Comparison of ENCODE assay signal across 9 mouse cellular contexts in genomic region chr10:76732391-76732790, GRCm38 (mm10). TPM values are rescaled to one million over a fixed set of nuclear protein-coding genes. Genes with fewer than 3 reads are reported as not detected.
DNase-seq lines count a peak whose midpoint lies in the region; ATAC-seq and TF ChIP-seq lines count a peak whose summit lies in the region.
"Had no signal": no experiment of that assay in that cellular context is flagged by ENCODE, and none has a peak within 500 bp of the region (broad histone marks: within the 10 kb centered on the region; RNA-seq: fewer than 3 reads in every experiment).

No protein-coding gene starts in this region.

- H3K27ac ChIP-seq in liver, adult 2 months (replicated peaks; ENCODE audit: insufficient read depth, low read depth, low read length), result 0 out of 2 replicates have a peak overlapping the region, but pooled peaks have one; percentile 11
- H3K27ac ChIP-seq in liver, embryonic 12.5 days, result no peak overlapping the region
- peak overlapping the region; percentile 94 for H3K27ac ChIP-seq in embryonic facial prominence, embryonic 14.5 days (replicated peaks; ENCODE audit: low read depth, low read length)
- peak overlapping the region; percentile 96 for H3K27ac ChIP-seq in limb, embryonic 12.5 days

- H3K27me3 ChIP-seq in liver, adult 2 months (ENCODE audit: control insufficient read depth, insufficient read depth, low read length), result no peaks in the 10 kb centered on the region
- peaks cover 22% of the 10 kb centered on the region for H3K27me3 ChIP-seq in liver, embryonic 12.5 days (replicated peaks)
- no peaks in the 10 kb centered on the region for H3K27me3 ChIP-seq in embryonic facial prominence, embryonic 14.5 days (replicated peaks; ENCODE audit: control insufficient read depth, insufficient read depth, low read length)
- H3K27me3 ChIP-seq in limb, embryonic 12.5 days, result no peaks in the 10 kb centered on the region
- H3K27me3 ChIP-seq: Patski had no signal

- no peak overlapping the region for H3K4me2 ChIP-seq in liver, embryonic 12.5 days
- H3K4me2 ChIP-seq in embryonic facial prominence, embryonic 14.5 days (ENCODE audit: low read depth, low read length), result peak overlapping the region; percentile 47
- peak overlapping the region; percentile 53 for H3K4me2 ChIP-seq in limb, embryonic 12.5 days

- H3K4me1 ChIP-seq in liver, adult 2 months (ENCODE audit: control insufficient read depth, insufficient read depth, low read length), result no peaks in the 10 kb centered on the region
- 0 out of 2 replicates have a peak, but pooled peaks cover 3% of the 10 kb centered on the region for H3K4me1 ChIP-seq in liver, embryonic 12.5 days
- H3K4me1 ChIP-seq in embryonic facial prominence, embryonic 14.5 days (ENCODE audit: control insufficient read depth, insufficient read depth, low read length), result peaks cover 52% of the 10 kb centered on the region
- peaks cover 59% of the 10 kb centered on the region for H3K4me1 ChIP-seq in limb, embryonic 12.5 days (replicated peaks)

- H3K36me3 ChIP-seq in liver, adult 2 months (ENCODE audit: control insufficient read depth, insufficient read depth, low read length), result no peaks in the 10 kb centered on the region
- H3K36me3 ChIP-seq in liver, embryonic 12.5 days, result no peaks in the 10 kb centered on the region
- H3K36me3 ChIP-seq in embryonic facial prominence, embryonic 14.5 days (ENCODE audit: control insufficient read depth, insufficient read depth, low read length), result no peaks in the 10 kb centered on the region
- no peaks in the 10 kb centered on the region for H3K36me3 ChIP-seq in limb, embryonic 12.5 days

- no peak overlapping the region for H3K9ac ChIP-seq in liver, adult 2 months (ENCODE audit: low read depth, low read length)
- H3K9ac ChIP-seq in liver, embryonic 12.5 days, result no peak overlapping the region
- 0 out of 2 replicates have a peak overlapping the region, but pooled peaks have one; percentile 2 for H3K9ac ChIP-seq in embryonic facial prominence, embryonic 14.5 days (ENCODE audit: low read depth, low read length)
- H3K9ac ChIP-seq in limb, embryonic 12.5 days (replicated peaks), result no peak overlapping the region; the same call in 1 of the 2 replicates

- no peaks in the 10 kb centered on the region for H3K9me3 ChIP-seq in liver, embryonic 12.5 days (replicated peaks)
- H3K9me3 ChIP-seq in embryonic facial prominence, embryonic 14.5 days (ENCODE audit: control insufficient read depth, low read length), result no peaks in the 10 kb centered on the region
- H3K9me3 ChIP-seq in limb, embryonic 12.5 days, result no peaks in the 10 kb centered on the region

- no peak for ATAC-seq in liver, embryonic 12.5 days
- no peak for ATAC-seq in embryonic facial prominence, embryonic 14.5 days (ENCODE audit: low read depth)
- no peak for ATAC-seq in limb, embryonic 12.5 days (ENCODE audit: insufficient number of reproducible peaks, insufficient read depth, low FRiP score, low TSS enrichment, low read depth)
- ATAC-seq: Patski had no signal

- no peak for TF ChIP-seq CTCF in liver, adult 2 months (IDR thresholded peaks at IDR 0.05; ENCODE audit: low read depth, low read length)

- WGBS in liver, adult 2 months, result 67% methylated on average over 6 of the region's 6 CpGs
- 62% methylated on average over 6 of the region's 6 CpGs for WGBS in liver, embryonic 12.5 days (ENCODE audit: insufficient replicate concordance)
- 49% methylated on average over 6 of the region's 6 CpGs for WGBS in embryonic facial prominence, embryonic 14.5 days
- 60% methylated on average over 6 of the region's 6 CpGs for WGBS in limb, embryonic 12.5 days

- H3K79me2 ChIP-seq in liver, adult 2 months (ENCODE audit: control insufficient read depth, insufficient read depth, low read length), result no peaks in the 10 kb centered on the region

- no peak for TF ChIP-seq POLR2A in liver, adult 2 months (IDR thresholded peaks at IDR 0.05; ENCODE audit: extremely low read depth, insufficient read depth, low read length)

- H3K4me3 ChIP-seq in liver, adult 2 months (ENCODE audit: insufficient read depth, low read depth, low read length), result no peak overlapping the region
- no peak overlapping the region for H3K4me3 ChIP-seq in liver, embryonic 12.5 days
- H3K4me3 ChIP-seq in embryonic facial prominence, embryonic 14.5 days (ENCODE audit: low read depth, low read length), result no peak overlapping the region
- no peak overlapping the region for H3K4me3 ChIP-seq in limb, embryonic 12.5 days (replicated peaks)

- DNase-seq in adrenal gland, postnatal 14 days, result peak; percentile 51
- DNase-seq in adrenal gland, adult (ENCODE audit: inconsistent age in 2 of 2, low spot score in 1 of 2), result no peak
- no peak for DNase-seq in liver, adult 2 months (ENCODE audit: extremely low read depth, low read depth, low spot score)
- DNase-seq in embryonic facial prominence, embryonic 14.5 days (ENCODE audit: low spot score), result no peak
- no peak for DNase-seq in frontal cortex, adult 2 months (ENCODE audit: extremely low spot score in 1 of 2, low spot score in 1 of 2)
- DNase-seq in cerebellum, postnatal 10 days, result no peak

RNA-seq across cellular contexts. Expression of gene Col6a1, which starts 6.4 kb away (rescaled TPM):
- total RNA-seq in adrenal gland, postnatal 14 days (2021), result 221 and 261 TPM in 2 replicates
- total RNA-seq in liver, adult 2 months (2014; rRNA removed), result 4.2 and 6.2 TPM in 2 replicates
- polyA plus RNA-seq in liver, adult 2 months (2012; rRNA removed), result 4.6 and 6.2 TPM in 2 replicates
- 14.1 and 14.4 TPM in 2 replicates for polyA plus RNA-seq in liver, embryonic 12.5 days (2016; fragmentation: Nextera tagmentation; extraction: Ambion mirVana)
- 405 and 419 TPM in 2 replicates for polyA plus RNA-seq in embryonic facial prominence, embryonic 14.5 days (2014; fragmentation: Nextera tagmentation; extraction: Ambion mirVana)
- polyA plus RNA-seq in limb, embryonic 12.5 days (2016; fragmentation: Nextera tagmentation; extraction: Ambion mirVana), result 40.1 and 49.2 TPM in 2 replicates
- polyA plus RNA-seq in frontal cortex, adult 2 months (2012; rRNA removed), result 169 and 240 TPM in 2 replicates
